Mouse (Mus musculus): ENCODE measurements around the gene Ddah2. TPM values are rescaled to one million over a fixed set of nuclear protein-coding genes. Genes with fewer than 3 reads are reported as not detected.
A peak's percentile ranks its signal among the peaks of the same experiment; 100 is the strongest.

Ddah2 gene
- polyA plus RNA-seq (2015; fragmentation: Nextera tagmentation; extraction: Ambion mirVana) = 540 and 556 TPM in 2 replicates

GRCm38 (mm10) chr17:35058911-35059892, at the start of gene Ddah2:
Gene Ddah2 (plus strand): TSS chr17:35059035.
- Histone ChIP-seq H3K4me3 (peak within 1 kb of the TSS; percentile 80), H3K4me1 (peaks cover 24% of the 10 kb centered on the region), H3K27me3 (peaks cover 8% of the 10 kb centered on the region; the same call in 1 of the 2 replicates), H3K9me3 (no peaks in the 10 kb centered on the region), H3K9ac (replicated peaks) (peak within 1 kb of the TSS; percentile 89), H3K27ac (replicated peaks) (peak within 1 kb of the TSS; percentile 91), H3K36me3 (peaks cover 33% of the 10 kb centered on the region), H3K4me2 (replicated peaks) (peak within 1 kb of the TSS; percentile 92)
- under 1% methylated on average over 57 of the region's 57 CpGs for WGBS
- peak; percentile 89 for ATAC-seq (replicated peaks)

- H3K9ac ChIP-seq (replicated peaks) = no peak overlapping the region
- no peak overlapping the region for H3K4me3 ChIP-seq
- no peaks in the 10 kb centered on the region for H3K27me3 ChIP-seq
- no peak for ATAC-seq (replicated peaks)
- no peak overlapping the region for H3K27ac ChIP-seq (replicated peaks)
- no peaks in the 10 kb centered on the region for H3K9me3 ChIP-seq
- H3K36me3 ChIP-seq = peaks cover 92% of the 10 kb centered on the region
- H3K4me1 ChIP-seq = no peaks in the 10 kb centered on the region
- no peak overlapping the region for H3K4me2 ChIP-seq (replicated peaks)
- WGBS = 85% methylated on average over 7 of the region's 7 CpGs
Observed at GRCm38 (mm10) chr17:35009586-35009985, 49.2 kb upstream of the Ddah2 start.

- Histone ChIP-seq H3K4me3 (no peak overlapping the region), H3K36me3 (peaks cover 94% of the 10 kb centered on the region), H3K27ac (replicated peaks) (no peak overlapping the region), H3K4me2 (replicated peaks) (no peak overlapping the region), H3K27me3 (no peaks in the 10 kb centered on the region), H3K4me1 (peaks cover 4% of the 10 kb centered on the region; the same call in 1 of the 2 replicates), H3K9me3 (no peaks in the 10 kb centered on the region), H3K9ac (replicated peaks) (no peak overlapping the region)
- no peak for ATAC-seq (replicated peaks)
- WGBS = 91% methylated on average over 8 of the region's 8 CpGs
Observed at GRCm38 (mm10) chr17:35011440-35011839, 47.4 kb upstream of the Ddah2 start.

- no peak for ATAC-seq (replicated peaks)
- no peak overlapping the region for H3K4me2 ChIP-seq (replicated peaks)
- H3K27ac ChIP-seq (replicated peaks) = no peak overlapping the region
- no peak overlapping the region for H3K9ac ChIP-seq (replicated peaks)
- no peaks in the 10 kb centered on the region for H3K9me3 ChIP-seq
- no peak overlapping the region for H3K4me3 ChIP-seq
- WGBS = 91% methylated on average over 13 of the region's 13 CpGs
- H3K27me3 ChIP-seq = no peaks in the 10 kb centered on the region
- H3K4me1 ChIP-seq = peaks cover 6% of the 10 kb centered on the region; the same call in 1 of the 2 replicates
- peaks cover 87% of the 10 kb centered on the region for H3K36me3 ChIP-seq
Observed at GRCm38 (mm10) chr17:35012430-35012829, 46.4 kb upstream of the Ddah2 start.

GRCm38 (mm10) chr17:35013221-35013620, 45.6 kb upstream of the Ddah2 start:
- Histone ChIP-seq H3K27ac (replicated peaks) (no peak overlapping the region), H3K4me1 (peaks cover 6% of the 10 kb centered on the region; the same call in 1 of the 2 replicates), H3K36me3 (peaks cover 80% of the 10 kb centered on the region), H3K4me2 (replicated peaks) (no peak overlapping the region), H3K9ac (replicated peaks) (no peak overlapping the region), H3K9me3 (no peaks in the 10 kb centered on the region), H3K27me3 (no peaks in the 10 kb centered on the region), H3K4me3 (no peak overlapping the region)
- no peak for ATAC-seq (replicated peaks)
- WGBS = 85% methylated on average over 6 of the region's 6 CpGs

- peaks cover 62% of the 10 kb centered on the region for H3K36me3 ChIP-seq
- H3K27me3 ChIP-seq = no peaks in the 10 kb centered on the region
- 91% methylated on average over 16 of the region's 16 CpGs for WGBS
- no peaks in the 10 kb centered on the region for H3K9me3 ChIP-seq
- H3K4me3 ChIP-seq = no peak overlapping the region
- ATAC-seq (replicated peaks) = no peak
- H3K4me1 ChIP-seq = peaks cover 6% of the 10 kb centered on the region; the same call in 1 of the 2 replicates
- H3K4me2 ChIP-seq (replicated peaks) = no peak overlapping the region
- H3K27ac ChIP-seq (replicated peaks) = no peak overlapping the region
- no peak overlapping the region for H3K9ac ChIP-seq (replicated peaks)
Observed at GRCm38 (mm10) chr17:35015296-35015695, 43.5 kb upstream of the Ddah2 start.

- peak; percentile 61 for ATAC-seq (replicated peaks)
- Histone ChIP-seq H3K4me3 (no peak within 1 kb of the TSS), H3K9me3 (no peaks in the 10 kb centered on the region), H3K27me3 (no peaks in the 10 kb centered on the region), H3K36me3 (peaks cover 52% of the 10 kb centered on the region), H3K9ac (replicated peaks) (no peak within 1 kb of the TSS), H3K27ac (replicated peaks) (no peak within 1 kb of the TSS), H3K4me1 (peaks cover 7% of the 10 kb centered on the region), H3K4me2 (replicated peaks) (no peak within 1 kb of the TSS)
- WGBS = 44% methylated on average over 12 of the region's 12 CpGs
Observed at GRCm38 (mm10) chr17:35016376-35016775, 42.5 kb upstream of the Ddah2 start, which contains the start of gene Vwa7. Gene Vwa7 (plus strand): TSS chr17:35016579.

GRCm38 (mm10) chr17:35016791-35017705, 41.8 kb upstream of the Ddah2 start:
- peaks cover 45% of the 10 kb centered on the region for H3K36me3 ChIP-seq
- no peak; the same call in 1 of the 2 replicates for ATAC-seq (replicated peaks)
- H3K27me3 ChIP-seq = no peaks in the 10 kb centered on the region
- H3K27ac ChIP-seq (replicated peaks) = no peak overlapping the region
- H3K9ac ChIP-seq (replicated peaks) = no peak overlapping the region
- no peak overlapping the region for H3K4me2 ChIP-seq (replicated peaks)
- H3K4me3 ChIP-seq = no peak overlapping the region
- peaks cover 13% of the 10 kb centered on the region for H3K4me1 ChIP-seq
- WGBS = 80% methylated on average over 10 of the region's 10 CpGs
- no peaks in the 10 kb centered on the region for H3K9me3 ChIP-seq

- Histone ChIP-seq H3K27ac (replicated peaks) (no peak overlapping the region), H3K4me1 (peaks cover 13% of the 10 kb centered on the region), H3K9ac (replicated peaks) (no peak overlapping the region), H3K4me2 (replicated peaks) (no peak overlapping the region), H3K4me3 (no peak overlapping the region), H3K27me3 (no peaks in the 10 kb centered on the region), H3K36me3 (peaks cover 39% of the 10 kb centered on the region), H3K9me3 (no peaks in the 10 kb centered on the region)
- WGBS = 78% methylated on average over 14 of the region's 14 CpGs
- no peak for ATAC-seq (replicated peaks)
Observed at GRCm38 (mm10) chr17:35017706-35018030, 41.2 kb upstream of the Ddah2 start.

GRCm38 (mm10) chr17:35018171-35018570, 40.7 kb upstream of the Ddah2 start:
- 82% methylated on average over 3 of the region's 3 CpGs for WGBS
- H3K4me2 ChIP-seq (replicated peaks) = no peak overlapping the region
- no peaks in the 10 kb centered on the region for H3K9me3 ChIP-seq
- peaks cover 13% of the 10 kb centered on the region for H3K4me1 ChIP-seq
- no peak overlapping the region for H3K27ac ChIP-seq (replicated peaks)
- H3K4me3 ChIP-seq = no peak overlapping the region
- H3K27me3 ChIP-seq = no peaks in the 10 kb centered on the region
- no peak for ATAC-seq (replicated peaks)
- peaks cover 34% of the 10 kb centered on the region for H3K36me3 ChIP-seq
- no peak overlapping the region for H3K9ac ChIP-seq (replicated peaks)

- H3K4me1 ChIP-seq = peaks cover 13% of the 10 kb centered on the region
- H3K27ac ChIP-seq (replicated peaks) = no peak overlapping the region
- peaks cover 18% of the 10 kb centered on the region for H3K36me3 ChIP-seq
- WGBS = 75% methylated on average over 11 of the region's 11 CpGs
- H3K9ac ChIP-seq (replicated peaks) = no peak overlapping the region
- H3K27me3 ChIP-seq = no peaks in the 10 kb centered on the region
- H3K4me2 ChIP-seq (replicated peaks) = no peak overlapping the region
- no peaks in the 10 kb centered on the region for H3K9me3 ChIP-seq
- no peak overlapping the region for H3K4me3 ChIP-seq
- no peak for ATAC-seq (replicated peaks)
Observed at GRCm38 (mm10) chr17:35019894-35020293, 38.9 kb upstream of the Ddah2 start.

GRCm38 (mm10) chr17:35020551-35020950, 38.3 kb upstream of the Ddah2 start:
- no peak overlapping the region for H3K4me3 ChIP-seq
- H3K9ac ChIP-seq (replicated peaks) = no peak overlapping the region
- ATAC-seq (replicated peaks) = no peak
- H3K9me3 ChIP-seq = no peaks in the 10 kb centered on the region
- WGBS = 89% methylated on average over 8 of the region's 8 CpGs
- peaks cover 13% of the 10 kb centered on the region for H3K4me1 ChIP-seq
- no peak overlapping the region for H3K4me2 ChIP-seq (replicated peaks)
- H3K36me3 ChIP-seq = peaks cover 11% of the 10 kb centered on the region
- H3K27me3 ChIP-seq = no peaks in the 10 kb centered on the region
- no peak overlapping the region for H3K27ac ChIP-seq (replicated peaks)

All from forebrain, embryonic 15.5 days (tissue).